Comparison of ENCODE assay signal across 15 mouse cellular contexts in genomic region chr7:75500793-75501192, GRCm38 (mm10).
"Had no signal": no experiment of that assay in that cellular context is flagged by ENCODE, and none has a peak within 500 bp of the region (broad histone marks: within the 10 kb centered on the region; RNA-seq: fewer than 3 reads in every experiment).

No protein-coding gene starts in this region.

- H3K9ac ChIP-seq: limb, embryonic 12.5 days; liver, embryonic 15.5 days; midbrain, embryonic 12.5 days had no signal

- H3K27ac ChIP-seq: layer of hippocampus, adult 2 months; limb, embryonic 12.5 days; liver, embryonic 15.5 days; midbrain, embryonic 12.5 days; stomach, postnatal 0 days had no signal

- DNase-seq: kidney, adult 9 months; kidney, postnatal 10 days; kidney, postnatal 4 days; liver; lung, adult 2 months; lung, postnatal 4 days; right cerebral cortex, postnatal 25 days; thymus, postnatal 4 days had no signal

- H3K4me3 ChIP-seq: layer of hippocampus, adult 2 months; limb, embryonic 12.5 days; liver, embryonic 15.5 days; midbrain, embryonic 12.5 days had no signal

- H3K27me3 ChIP-seq: limb, embryonic 12.5 days; liver, embryonic 15.5 days; midbrain, embryonic 12.5 days had no signal

- H3K4me2 ChIP-seq: limb, embryonic 12.5 days; liver, embryonic 15.5 days; midbrain, embryonic 12.5 days had no signal

- H3K9me3 ChIP-seq: limb, embryonic 12.5 days; liver, embryonic 15.5 days; midbrain, embryonic 12.5 days had no signal

- H3K36me3 ChIP-seq: limb, embryonic 12.5 days; liver, embryonic 15.5 days; midbrain, embryonic 12.5 days had no signal

- ATAC-seq: lung, postnatal 0 days; midbrain, embryonic 16.5 days had no signal
